Mouse (Mus musculus) spleen, embryonic (tissue): Measurements from ENCODE around the gene Slc39a9.

ENCODE experiments used
- CTCF ChIA-PET: fragments of 350-600 bp; sonication (Branson Sonifier 250); formaldehyde crosslinking; loops from one replicate; lab custom pipeline; 2022; lab: Charles Lee

Gene Slc39a9

GRCm38 (mm10) chr12:80653951-80654658 lies 10.4 kb downstream of the Slc39a9 start:
- CTCF ChIA-PET = no interaction called here

DNA sequence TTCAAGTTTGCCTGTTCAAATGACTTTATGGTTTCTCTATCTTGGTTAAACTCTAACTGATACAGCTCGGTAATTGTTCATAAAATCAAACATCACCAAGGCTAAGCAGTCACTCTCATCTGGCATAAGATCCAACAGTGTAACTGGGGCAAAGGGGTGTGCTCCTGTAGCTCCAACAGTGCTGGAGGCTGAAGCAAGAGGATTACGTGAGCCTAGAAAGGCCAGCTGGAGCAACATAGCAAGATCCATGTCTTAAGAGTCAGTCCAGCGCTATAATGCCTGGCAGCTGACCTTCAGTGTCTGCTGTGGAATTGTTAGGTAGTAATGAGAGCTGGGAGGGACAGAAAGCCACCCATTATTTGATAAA lies 11.0 kb downstream of the Slc39a9 start:
- CTCF ChIA-PET = no interaction called here

- CTCF ChIA-PET = no interaction called here
Measured at GRCm38 (mm10) chr12:80658661-80659060, 15.0 kb downstream of the Slc39a9 start.

DNA sequence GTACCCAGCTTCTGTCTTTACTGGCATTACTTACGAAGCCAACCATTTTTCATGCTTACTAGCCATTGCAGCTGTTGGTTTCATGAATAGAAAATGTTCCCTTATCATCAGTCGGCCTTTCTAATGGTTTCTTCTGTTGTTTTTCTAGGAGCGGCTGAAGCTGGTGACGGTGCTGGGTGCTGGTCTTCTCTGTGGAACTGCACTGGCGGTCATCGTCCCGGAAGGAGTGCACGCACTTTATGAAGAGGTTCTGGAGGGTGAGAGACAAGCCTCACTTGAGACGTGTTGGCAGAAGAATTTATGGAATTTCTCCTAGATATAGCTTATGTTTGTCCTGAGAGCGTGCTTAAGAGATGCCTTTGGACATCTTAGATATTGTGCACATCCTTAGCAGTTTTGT lies 18.6 kb downstream of the Slc39a9 start:
- CTCF ChIA-PET = interaction anchor here (1.1 kb wide), 1 partner anchor 10 kb away, joined by 3 read pairs; no protein-coding TSS in a partner anchor

- CTCF ChIA-PET = no interaction called here
Measured at GRCm38 (mm10) chr12:80663935-80664334, 20.3 kb downstream of the Slc39a9 start.

DNA sequence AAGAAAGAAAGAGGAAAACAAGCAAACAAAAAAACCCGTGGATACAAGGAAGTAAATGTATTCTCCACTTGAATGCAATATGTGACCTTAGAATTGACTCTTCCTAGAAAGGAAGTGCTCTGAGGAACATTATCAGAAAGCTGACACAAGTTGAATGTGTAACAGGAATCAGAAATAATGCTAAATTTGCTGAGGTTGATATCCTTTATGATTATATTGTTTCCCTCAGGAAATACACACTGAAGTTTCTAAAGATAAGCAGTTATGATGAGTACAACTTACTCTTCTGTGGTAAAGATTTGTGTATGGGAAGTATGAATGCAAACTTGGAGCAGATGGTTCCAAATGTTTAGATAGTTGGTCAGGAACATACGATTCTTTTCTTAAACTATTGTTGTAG lies 24.7 kb downstream of the Slc39a9 start:
- CTCF ChIA-PET = interaction anchor here (0.6 kb wide), 1 partner anchor 512 kb away, joined by 3 read pairs; no protein-coding TSS in a partner anchor

DNA sequence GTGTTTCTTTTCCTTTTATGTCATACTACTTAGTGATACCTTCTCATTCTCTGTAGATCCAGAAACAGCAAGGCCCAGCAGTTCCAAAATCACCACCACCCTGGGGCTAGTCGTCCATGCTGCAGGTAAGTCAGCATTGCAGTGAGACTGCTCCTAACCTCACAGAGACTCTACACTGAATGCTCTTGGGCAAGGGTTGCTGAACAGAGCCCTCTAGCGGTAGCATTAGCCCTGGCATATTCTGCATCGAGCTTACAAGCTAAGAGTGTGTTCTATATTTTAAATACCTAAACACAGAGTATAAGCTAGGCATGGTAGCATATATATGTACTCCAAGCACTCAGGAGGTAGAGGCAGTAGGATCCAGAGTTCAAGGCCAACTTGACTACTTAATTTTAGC lies 29.5 kb downstream of the Slc39a9 start:
- CTCF ChIA-PET = interaction anchor here (0.6 to 1.2 kb wide), 3 partner anchors 26 to 514 kb away, joined by 3 to 14 read pairs (median 4); no protein-coding TSS in a partner anchor

- CTCF ChIA-PET = no interaction called here
Measured at GRCm38 (mm10) chr12:80681340-80681739, 37.7 kb downstream of the Slc39a9 start.

- CTCF ChIA-PET = no interaction called here
Measured at GRCm38 (mm10) chr12:80683554-80683953, 39.9 kb downstream of the Slc39a9 start.

DNA sequence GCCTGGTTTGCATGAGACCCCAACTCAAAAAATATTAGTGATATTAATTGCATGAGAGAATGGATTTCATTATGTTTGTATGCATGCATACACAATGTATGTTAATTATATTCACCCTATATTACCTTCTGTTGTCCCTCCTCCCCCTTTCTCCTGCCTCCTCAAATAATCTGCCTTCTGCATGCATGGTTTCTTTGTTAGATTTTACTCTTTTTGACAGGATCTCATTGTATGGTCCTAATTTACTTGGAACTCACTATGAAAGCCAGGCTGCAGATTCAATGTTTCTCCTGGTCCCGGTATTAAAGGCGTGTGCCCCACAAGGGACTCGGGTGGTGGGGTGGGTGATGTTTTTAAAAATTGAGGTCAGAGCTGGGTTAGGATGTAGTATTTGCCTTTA lies 40.6 kb downstream of the Slc39a9 start:
- CTCF ChIA-PET = interaction anchor here (0.5 to 0.7 kb wide), 2 partner anchors 24 to 113 kb away, joined by 4 read pairs; no protein-coding TSS in a partner anchor

GRCm38 (mm10) chr12:80687788-80688211 lies 44.1 kb downstream of the Slc39a9 start:
- CTCF ChIA-PET = interaction anchor here (0.6 to 1.1 kb wide), 2 partner anchors 13 to 452 kb away, joined by 3 to 9 read pairs; no protein-coding TSS in a partner anchor

GRCm38 (mm10) chr12:80689696-80690095 lies 46.0 kb downstream of the Slc39a9 start:
- CTCF ChIA-PET = interaction anchor here (0.9 kb wide), 1 partner anchor 783 kb away, joined by 21 read pairs; no protein-coding TSS in a partner anchor

GRCm38 (mm10) chr12:80691671-80692091 lies 48.0 kb downstream of the Slc39a9 start:
- CTCF ChIA-PET = interaction anchor here (0.7 kb wide), 1 partner anchor 22 kb away, joined by 3 read pairs; no protein-coding TSS in a partner anchor

DNA sequence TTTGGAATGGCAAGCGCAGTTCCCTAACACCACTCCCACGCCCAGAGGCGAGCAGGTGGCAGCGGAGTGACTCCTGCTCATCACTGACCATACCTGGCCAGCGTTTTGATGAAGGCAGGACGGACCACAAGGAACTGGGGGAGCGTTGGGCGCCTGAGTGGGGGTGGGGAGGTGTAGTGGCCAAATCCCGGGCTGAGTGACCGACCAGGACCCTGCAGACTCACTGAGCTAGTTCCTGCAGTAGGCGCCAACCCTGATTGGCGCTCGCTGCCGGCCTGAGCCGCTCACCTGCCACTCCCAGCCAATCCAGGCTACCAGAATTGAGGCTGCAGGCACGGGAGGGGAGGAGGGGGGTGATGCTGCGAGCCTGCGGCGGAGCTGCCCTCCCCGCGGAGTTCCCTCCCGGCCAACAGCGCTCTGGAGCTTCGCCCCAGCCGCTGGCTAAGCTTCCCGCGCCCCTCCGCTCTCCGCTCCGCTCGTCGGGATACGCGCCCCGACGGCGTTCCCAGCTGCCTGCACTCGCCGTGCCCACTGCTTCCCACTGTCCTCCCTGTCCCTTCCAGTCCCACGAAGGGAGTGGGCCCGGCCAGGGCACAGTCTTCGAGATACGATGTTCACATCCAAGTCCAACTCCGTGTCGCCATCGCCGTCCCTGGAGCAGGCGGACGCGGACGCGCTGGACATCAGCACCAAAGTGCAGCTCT lies 48.7 kb downstream of the Slc39a9 start, which contains the start of gene Plekhd1:
Plekhd1 (plus strand) TSS at position 323 of the 704 bp plus-strand sequence.
- CTCF ChIA-PET = interaction anchor here (0.7 kb wide), 1 partner anchor 22 kb away, joined by 3 read pairs; no protein-coding TSS in a partner anchor

- CTCF ChIA-PET = no interaction called here
Measured at GRCm38 (mm10) chr12:80693700-80694099, 50.0 kb downstream of the Slc39a9 start.

- CTCF ChIA-PET = no interaction called here
Measured at GRCm38 (mm10) chr12:80695004-80695403, 51.3 kb downstream of the Slc39a9 start.

DNA sequence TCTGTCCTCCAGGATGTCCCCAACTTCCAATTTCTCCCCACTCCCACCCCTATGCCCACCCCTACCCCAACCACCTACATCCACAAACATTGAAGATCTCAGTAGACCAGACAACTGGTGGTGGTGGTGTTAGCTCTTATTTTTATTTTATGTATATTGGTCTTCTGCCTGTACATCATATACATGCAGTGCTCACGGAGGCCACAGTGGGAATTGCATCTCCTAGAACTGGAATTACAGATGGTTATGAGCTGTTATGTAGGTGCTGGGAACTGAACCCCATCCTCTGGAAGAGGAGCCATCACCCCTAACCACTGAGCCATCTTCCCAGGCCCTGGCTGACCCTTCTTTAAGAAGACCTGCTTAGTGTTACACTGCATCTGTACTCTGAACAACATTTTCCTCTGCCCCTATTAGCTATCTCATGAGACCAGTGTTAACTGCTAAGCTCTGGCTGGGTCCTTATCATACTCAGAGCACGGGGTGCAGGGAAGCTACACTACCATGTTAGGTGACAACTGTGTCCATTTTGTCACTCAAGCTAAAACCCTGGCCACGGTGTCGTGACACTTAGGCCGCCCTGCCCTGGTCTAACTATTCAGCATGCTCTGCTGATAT lies 55.0 kb downstream of the Slc39a9 start:
- CTCF ChIA-PET = no interaction called here

- CTCF ChIA-PET = no interaction called here
Measured at GRCm38 (mm10) chr12:80699144-80699531, 55.5 kb downstream of the Slc39a9 start.

DNA sequence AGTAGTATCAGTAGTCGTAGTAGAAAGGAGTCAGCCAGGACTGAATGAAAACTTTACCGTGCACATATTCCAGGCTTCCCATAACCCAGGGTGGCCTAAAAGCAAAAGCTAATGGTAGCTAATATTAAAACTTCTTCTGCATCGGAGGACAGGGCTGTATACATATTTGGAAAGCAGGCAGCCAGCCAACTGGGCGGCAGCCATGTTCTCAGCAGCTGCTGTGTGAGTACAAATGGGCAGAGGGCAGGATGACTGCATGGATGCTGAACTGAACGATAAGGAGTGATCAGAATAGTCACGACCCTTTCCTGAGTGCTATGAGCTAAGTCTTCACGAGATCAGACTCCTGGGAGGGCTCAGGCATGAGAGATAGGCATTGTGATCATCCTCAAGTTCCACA lies 57.6 kb downstream of the Slc39a9 start:
- CTCF ChIA-PET = no interaction called here

DNA sequence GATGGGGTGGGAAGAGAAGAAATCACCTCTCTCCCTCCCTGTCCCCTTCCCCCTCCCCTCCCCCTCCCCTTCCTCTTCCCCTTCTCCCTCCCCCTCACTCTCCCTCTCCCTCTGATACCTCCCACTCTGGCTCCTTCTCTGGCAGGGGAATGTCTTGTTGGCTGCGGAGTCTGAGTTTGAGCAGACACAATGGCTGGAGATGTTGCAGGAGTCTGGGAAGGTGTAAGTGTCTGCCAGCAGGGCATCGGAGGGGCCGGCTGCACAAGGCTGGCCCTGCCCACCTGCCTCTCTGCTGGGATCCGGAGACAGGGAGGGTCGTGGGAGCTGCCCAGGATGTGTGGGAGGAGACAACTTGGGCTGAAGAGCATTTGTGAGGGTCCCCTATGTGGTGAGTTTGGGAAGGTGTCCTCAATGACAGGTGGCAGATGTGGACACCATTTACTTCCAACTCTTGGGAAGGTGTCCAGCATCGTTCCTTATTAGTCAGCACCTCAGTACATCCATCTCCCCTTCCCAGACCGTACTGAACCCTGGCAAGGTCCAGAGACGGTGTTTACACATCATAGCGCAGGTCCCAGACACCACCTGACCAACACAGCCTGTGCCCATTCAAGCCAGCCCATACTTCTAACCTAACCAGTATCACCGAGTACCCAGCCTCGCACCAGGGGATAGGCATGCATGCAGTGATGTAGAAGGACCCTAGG lies 62.7 kb downstream of the Slc39a9 start:
- CTCF ChIA-PET = no interaction called here

DNA sequence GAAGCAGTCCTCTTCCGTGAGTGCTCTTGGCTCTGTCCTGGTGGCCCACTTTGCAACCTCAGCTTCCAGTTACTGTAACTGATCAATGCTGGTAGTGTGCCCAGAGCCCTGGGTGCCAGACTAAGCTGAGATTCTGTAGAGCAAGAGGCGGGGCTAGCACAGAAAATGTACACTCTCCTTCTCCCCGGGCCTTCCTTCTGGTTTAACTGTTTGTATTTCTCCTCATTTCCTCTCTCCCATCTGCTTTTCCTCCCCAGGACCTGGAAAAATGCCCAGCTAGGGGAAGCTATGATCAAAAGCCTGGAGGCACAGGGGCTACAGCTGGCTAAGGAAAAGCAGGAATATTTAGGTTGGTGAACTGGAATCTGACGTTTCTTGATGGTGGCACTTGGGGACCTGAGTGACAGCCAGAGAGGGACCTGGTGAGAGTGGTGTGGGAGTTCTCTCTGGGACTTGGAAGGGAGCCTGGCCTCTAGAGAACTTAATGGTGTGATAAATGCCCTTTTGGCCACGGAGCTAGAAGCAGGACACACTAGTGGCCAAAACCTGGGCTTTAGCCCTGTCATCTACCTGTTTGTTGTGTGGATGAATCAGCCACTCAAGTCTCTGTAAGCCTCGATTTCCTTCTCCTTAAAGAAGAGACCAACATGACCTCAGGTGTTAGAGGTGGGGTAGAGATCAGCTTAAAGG lies 63.4 kb downstream of the Slc39a9 start:
- CTCF ChIA-PET = no interaction called here
